Mouse (Mus musculus) liver, adult 2 months (tissue): ENCODE measurements around the gene L1td1.

Experiments
- CTCF ChIP-seq: fragments of 200-500 bp; IDR thresholded peaks from 2 replicates; pipeline ENCODE4 v1.5.1; 2011; ENCODE audit warnings: low read depth, low read length, control low read depth
- POLR2A ChIP-seq: fragments of 200-500 bp; IDR thresholded peaks from 2 replicates; pipeline ENCODE4 v1.6.1; 2011; ENCODE audit warnings: low read length, control low read depth; ENCODE audit not compliant: insufficient read depth; ENCODE audit errors: extremely low read depth

- TF ChIP-seq POLR2A (no peak), CTCF (no peak)
Measured at GRCm38 (mm10) chr4:98776721-98777427, 50.3 kb downstream of the L1td1 start.
